Mouse (Mus musculus): ENCODE measurements around the gene Arid1b. TPM values are rescaled to one million over a fixed set of nuclear protein-coding genes. Genes with fewer than 3 reads are reported as not detected.

Arid1b gene
- total RNA-seq, 2 experiments from 2014 or later: 72.6 to 72.7 TPM

DNA sequence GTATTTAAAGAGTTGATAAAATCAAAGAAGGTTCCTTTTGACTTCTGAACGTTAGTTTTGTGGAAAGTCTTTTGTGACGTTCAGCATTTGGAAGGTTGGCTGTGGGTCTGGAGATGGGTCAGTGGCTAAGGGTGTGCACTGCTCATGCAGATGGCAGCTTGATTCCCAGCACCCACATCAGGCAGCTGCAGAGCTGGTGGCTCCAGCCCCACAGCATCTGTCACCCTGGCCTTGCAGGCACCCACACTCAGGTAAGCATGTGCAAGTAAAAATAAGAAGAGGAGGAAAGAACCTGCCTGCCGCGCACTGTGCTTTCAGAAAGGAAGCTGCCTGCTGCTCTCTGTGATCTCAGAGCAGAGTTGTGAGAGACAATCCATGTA is 58.7 kb downstream of the Arid1b start:
- no peak for DNase-seq (ENCODE audit: low spot score in 2 of 2)

- no peak for DNase-seq (ENCODE audit: low spot score in 2 of 2)
These were observed 59.1 kb downstream of the Arid1b start for GRCm38 (mm10) chr17:5053201-5053600.

- no peak for DNase-seq (ENCODE audit: low spot score in 2 of 2)
These were observed 61.3 kb downstream of the Arid1b start for GRCm38 (mm10) chr17:5055412-5055811.

DNA sequence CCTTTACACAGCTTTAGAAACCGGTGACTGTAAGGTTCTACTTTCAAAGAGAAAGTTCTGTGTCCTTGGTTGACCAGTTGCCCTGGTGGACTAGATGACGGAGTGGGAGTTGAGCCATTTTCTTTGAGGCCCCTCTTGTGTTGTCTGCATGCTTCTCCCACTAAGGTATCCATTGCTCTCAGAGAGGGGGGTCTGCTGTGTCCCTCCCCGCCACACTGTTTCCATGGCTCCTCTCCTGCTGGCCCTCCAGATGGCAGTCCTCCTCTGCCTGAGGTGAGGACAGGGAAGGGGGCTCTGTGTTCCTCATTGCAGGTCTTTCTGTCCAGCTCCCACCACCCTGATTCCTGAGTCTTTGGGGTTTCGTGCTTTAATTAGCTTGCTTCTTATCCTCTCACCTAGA is 62.5 kb downstream of the Arid1b start:
- no peak for DNase-seq (ENCODE audit: low spot score in 2 of 2)

DNA sequence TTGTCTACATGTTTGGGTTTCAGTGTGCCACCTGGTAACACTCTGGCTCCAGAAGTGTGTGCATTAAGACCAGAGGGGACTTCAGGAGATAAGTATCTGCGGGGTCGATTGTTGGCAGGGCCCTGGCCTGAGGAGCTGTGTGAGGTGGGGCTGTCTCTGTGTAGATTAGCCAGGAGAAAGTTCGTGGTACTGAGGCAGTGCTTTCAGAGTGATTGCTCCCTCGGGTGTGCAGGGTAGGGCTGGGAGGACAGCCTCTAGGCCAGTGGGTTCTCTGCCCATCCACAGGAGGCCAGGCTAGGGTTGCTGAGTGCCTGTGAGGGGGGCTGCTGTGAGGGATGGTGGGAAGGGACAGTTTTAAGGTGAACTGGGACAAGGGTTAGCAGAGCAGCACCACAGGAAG is 63.2 kb downstream of the Arid1b start:
- DNase-seq (ENCODE audit: low spot score in 2 of 2): no peak

GRCm38 (mm10) chr17:5057944-5058720 is 64.0 kb downstream of the Arid1b start:
- DNase-seq (ENCODE audit: low spot score in 2 of 2): peak in 1 of 2 experiments; percentile 35

- no peak for DNase-seq (ENCODE audit: low spot score in 2 of 2)
These were observed 65.0 kb downstream of the Arid1b start for GRCm38 (mm10) chr17:5059092-5059601.

- DNase-seq (ENCODE audit: low spot score in 2 of 2): no peak
These were observed 66.5 kb downstream of the Arid1b start for GRCm38 (mm10) chr17:5060515-5061084.

DNA sequence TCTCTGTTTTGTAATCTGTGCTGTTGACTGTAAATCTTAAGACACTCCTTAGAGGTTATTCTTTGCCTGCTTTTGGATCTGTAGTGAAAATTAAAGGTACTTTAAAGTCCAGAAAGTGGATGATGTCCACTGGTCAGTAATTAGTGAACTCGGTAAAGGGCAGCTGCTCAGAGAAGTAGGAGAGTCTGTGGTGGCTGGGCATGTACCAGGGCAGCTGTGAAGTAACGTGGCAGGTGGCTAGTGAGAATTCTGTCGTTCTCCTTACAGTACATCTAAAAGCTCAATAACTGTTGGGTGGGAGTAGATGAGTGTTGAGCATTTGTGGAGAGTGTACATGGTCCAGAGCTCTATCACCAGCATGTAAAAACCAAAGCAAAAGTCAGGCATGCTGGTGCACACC is 67.1 kb downstream of the Arid1b start:
- DNase-seq (ENCODE audit: low spot score in 2 of 2): no peak

- DNase-seq (ENCODE audit: low spot score in 2 of 2): no peak
These were observed 67.5 kb downstream of the Arid1b start for GRCm38 (mm10) chr17:5061593-5061992.

DNA sequence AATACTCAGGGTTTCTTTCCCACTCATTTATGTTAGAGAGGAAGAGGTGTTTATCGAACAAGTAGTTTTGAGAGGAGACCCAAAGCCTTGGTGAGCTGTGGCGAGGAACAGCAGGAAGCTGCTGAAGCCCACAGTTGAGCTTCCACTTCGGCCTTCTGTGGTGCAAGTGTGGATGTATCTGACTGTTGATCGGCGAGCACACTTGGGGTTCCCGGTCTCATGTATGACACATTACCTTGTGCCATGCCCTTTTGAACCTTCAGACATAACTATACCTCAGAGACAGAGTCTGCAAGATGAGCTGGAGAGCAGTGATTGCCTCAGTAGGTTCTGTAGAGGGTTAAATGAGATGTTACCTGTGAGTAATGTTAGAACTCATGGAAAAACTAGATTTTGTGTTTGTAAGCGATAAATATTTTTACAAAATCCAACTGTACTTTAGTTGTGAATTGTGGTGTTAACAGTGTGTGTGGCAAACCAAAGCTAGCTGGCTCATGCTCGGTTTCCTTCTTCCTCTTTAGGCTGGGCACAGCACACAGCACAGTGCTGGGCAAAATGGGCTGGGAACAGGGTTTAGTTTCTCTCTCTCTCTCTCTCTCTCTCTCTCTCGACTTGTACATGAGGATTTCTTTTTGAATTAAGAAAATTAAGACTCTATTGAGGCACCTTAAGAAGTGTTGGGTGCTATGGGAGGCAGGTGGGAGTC is 69.5 kb downstream of the Arid1b start:
- DNase-seq (ENCODE audit: low spot score in 2 of 2): no peak

- no peak for DNase-seq (ENCODE audit: low spot score in 2 of 2)
These were observed 70.6 kb downstream of the Arid1b start for GRCm38 (mm10) chr17:5064777-5065176.

- no peak for DNase-seq (ENCODE audit: low spot score in 2 of 2)
These were observed 71.1 kb downstream of the Arid1b start for GRCm38 (mm10) chr17:5065270-5065669.

DNA sequence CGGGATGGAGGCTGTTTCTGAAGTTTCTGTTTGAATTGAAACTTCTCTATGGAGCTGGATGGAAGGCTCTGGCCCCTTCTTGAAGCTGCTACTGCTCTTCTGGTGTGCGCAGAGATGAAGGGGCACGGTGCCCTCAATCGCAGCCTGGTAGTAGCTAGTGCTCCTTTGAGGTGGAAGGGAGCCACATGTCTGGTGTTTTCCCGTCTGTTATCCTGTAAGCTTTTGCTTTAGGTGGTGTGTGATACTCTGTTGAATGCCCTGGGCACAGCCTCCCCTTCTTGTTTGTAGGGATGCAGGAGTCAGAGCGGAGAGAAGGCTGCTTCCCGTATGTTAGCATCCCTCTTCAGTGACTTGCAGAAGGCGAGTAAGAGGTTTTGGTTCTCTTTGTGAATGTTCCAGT is 72.7 kb downstream of the Arid1b start:
- no peak for DNase-seq (ENCODE audit: low spot score in 2 of 2)

- no peak for DNase-seq (ENCODE audit: low spot score in 2 of 2)
These were observed 73.1 kb downstream of the Arid1b start for GRCm38 (mm10) chr17:5067264-5067663.

DNA sequence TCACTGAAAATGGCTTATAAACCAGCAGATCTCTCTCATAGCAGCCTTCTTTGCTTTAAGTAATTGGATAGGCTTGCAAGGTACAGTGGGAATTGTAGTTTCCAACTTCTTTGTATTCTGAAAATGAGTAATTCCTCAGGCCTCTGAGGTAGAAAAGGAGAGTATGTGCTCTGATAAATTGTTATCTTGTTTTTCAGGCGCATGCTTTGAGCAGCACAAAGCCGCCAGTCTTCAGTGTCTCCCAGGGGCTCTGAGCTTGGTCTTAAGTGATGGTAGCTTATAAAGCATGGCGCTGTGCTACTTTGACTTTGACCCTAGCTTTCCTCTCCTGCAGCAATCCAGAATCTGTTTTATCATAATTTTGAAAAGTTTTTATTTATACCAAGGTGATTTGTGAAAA is 76.3 kb downstream of the Arid1b start:
- no peak for DNase-seq (ENCODE audit: low spot score in 2 of 2)

DNA sequence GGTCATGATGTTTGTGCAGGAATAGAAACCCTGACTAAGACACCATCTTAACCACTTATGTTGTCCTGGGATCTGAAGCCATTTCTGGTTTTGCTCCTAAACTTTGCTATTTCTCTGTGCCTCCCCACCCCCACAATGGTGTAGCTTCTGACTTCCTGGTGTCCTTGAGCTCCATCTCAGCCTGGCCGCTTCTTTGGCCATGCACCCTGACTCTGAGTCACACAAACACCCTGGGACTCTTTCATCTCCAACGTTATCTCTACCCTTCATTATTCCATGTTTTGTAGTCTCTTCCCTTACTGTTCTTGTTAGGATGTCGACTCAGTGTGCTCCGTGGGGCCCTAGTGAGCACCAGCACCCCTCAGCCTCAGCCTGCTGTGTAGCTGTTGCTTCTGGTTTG is 78.4 kb downstream of the Arid1b start:
- no peak for DNase-seq (ENCODE audit: low spot score in 2 of 2)

DNA sequence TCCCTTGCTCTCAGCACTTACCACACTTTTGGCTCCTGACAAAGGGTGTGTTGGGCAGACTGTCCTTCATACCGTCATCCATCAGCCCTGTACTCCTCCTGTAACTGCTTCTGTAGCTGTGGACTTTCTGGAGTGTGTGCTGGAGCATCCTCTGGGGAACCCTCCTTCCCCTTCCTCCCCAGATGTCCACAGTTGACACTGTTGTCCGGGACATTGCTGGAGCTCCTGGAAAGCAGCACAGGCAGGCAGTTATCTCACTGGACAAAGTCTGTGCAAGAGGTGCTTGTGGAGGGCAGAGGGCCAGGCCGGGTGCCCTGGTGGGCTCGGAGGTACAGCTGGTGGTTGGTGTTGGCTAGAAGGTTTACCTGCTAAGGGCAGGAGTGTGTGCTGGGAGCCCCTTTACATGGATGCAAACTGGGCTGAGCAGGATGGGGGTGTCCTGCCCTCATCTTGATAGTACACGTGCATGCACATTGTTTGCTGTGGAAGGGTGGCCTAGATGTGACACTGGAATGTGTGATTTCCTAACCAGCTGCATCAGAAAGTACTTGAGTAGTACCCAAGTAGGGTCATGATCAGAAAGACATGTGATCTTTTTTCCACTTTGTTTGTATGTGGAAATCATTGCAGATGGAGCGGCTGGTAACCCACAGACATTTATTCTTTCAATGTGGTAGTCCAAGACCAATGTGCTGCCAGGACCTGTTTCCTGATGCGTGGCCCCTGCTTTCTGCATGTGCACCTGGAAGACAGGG is 80.8 kb downstream of the Arid1b start:
- DNase-seq (ENCODE audit: low spot score in 2 of 2): no peak

GRCm38 (mm10) chr17:5077996-5078395 is 83.9 kb downstream of the Arid1b start:
- no peak for DNase-seq (ENCODE audit: low spot score in 2 of 2)

GRCm38 (mm10) chr17:5078576-5078975 is 84.4 kb downstream of the Arid1b start:
- DNase-seq (ENCODE audit: low spot score in 2 of 2): no peak

DNA sequence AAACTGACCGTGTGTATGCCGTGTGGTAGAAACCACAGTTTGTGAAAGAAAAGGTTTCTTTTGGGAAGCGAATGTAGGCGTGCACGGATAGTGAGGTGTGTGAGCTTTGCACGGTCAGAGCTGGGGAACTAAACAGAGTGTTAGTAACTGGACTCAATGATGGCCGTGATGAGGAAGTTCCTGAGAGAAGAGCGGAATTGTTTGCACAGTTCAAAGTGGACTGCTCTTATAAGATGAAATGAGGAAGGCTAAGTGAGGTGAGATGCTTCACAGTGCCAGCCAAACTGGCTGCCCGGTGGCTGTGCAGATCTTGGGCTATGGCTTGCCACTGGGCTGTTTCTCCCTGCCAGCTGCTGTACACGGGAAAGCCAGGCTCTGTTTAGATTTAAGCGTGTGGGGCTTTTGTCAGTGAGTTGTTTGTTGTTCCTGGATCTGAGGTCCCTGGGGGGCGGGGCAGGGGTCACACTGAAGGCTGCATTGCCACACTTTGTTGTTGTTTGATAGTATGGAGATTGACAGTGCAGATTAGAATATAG is 86.8 kb downstream of the Arid1b start:
- no peak for DNase-seq (ENCODE audit: low spot score in 2 of 2)

Data from left cerebral cortex, adult 18-20 months (tissue).